Mouse (Mus musculus) left cerebral cortex, adult 2 months (tissue): ENCODE measurements at regions not wholly inside any gene's neighbourhood (a gene's known extent, or its start where the extent isn't known, plus 50 kb on each side); places are given as distances from the start of the nearest gene placed in this dataset.
"Not testable (repeated sequence)": the region's sequence is repeated elsewhere in the genome, so short reads cannot be mapped to it uniquely, and the experiment has no call there.

Source experiments
- DNase-seq, 2 experiments: peaks; one replicate each; pipeline ENCODE4 v3.0.0; 2021 to 2022; ENCODE audit warnings: low spot score in 2 of 2, mixed read lengths in 1 of 2; ENCODE audit errors: extremely low spot score in 1 of 2
- H3K27ac ChIP-seq: fragments of 200-600 bp; 2 replicates; pipeline ENCODE4 v1.8.1; 2022
- H3K4me3 ChIP-seq: fragments of 200-600 bp; 2 replicates; pipeline ENCODE4 v1.8.1; 2022
- CTCF ChIP-seq: fragments of 200-600 bp; IDR thresholded peaks from 2 replicates; pipeline ENCODE4 v1.8.1; 2022; ENCODE audit warnings: antibody characterized with exemption, mild to moderate bottlenecking, moderate library complexity
- intact Hi-C: fragments of 180-260 bp; cut with DNase I; formaldehyde crosslinking; loops from one replicate; pipeline ENCODE4 v1.15.1; 2025

- Histone ChIP-seq H3K4me3 (no peak overlapping the region), H3K27ac (no peak overlapping the region)
- no peak for TF ChIP-seq CTCF
- no peak for DNase-seq
- intact Hi-C loops = no loop called here
Observed at GRCm38 (mm10) chr2:22024438-22024837, 202.9 kb upstream of the Myo3a start.

DNA sequence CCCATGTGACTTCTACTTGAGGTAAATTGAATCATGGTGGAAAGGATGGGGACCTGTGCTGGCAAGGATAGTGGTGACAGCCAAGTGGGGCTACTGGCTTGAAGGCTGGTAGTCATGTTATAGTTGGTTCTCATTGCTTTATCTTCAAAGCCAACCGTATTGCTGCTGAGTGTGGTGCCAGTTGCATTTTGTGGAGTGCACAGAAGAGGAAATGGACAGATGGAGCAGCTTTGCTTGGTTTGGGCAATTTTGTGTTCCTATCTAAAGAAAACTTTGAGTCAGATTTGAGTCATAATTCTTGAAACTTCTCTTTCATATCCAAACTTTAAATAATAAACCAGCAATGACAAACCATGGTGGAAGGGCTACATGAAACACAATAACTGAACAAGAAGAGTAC, 200.5 kb upstream of the Myo3a start:
- no peak overlapping the region for H3K4me3 ChIP-seq
- intact Hi-C loops = no loop called here
- H3K27ac ChIP-seq = no peak overlapping the region
- TF ChIP-seq CTCF = no peak
- no peak for DNase-seq

GRCm38 (mm10) chr2:22028569-22028968, 198.7 kb upstream of the Myo3a start:
- intact Hi-C loops = no loop called here
- DNase-seq = no peak
- no peak for TF ChIP-seq CTCF
- Histone ChIP-seq H3K4me3 (no peak overlapping the region), H3K27ac (no peak overlapping the region)

GRCm38 (mm10) chr2:22029022-22029803, 198.1 kb upstream of the Myo3a start:
- no peak for TF ChIP-seq CTCF
- Histone ChIP-seq H3K4me3 (no peak overlapping the region), H3K27ac (no peak overlapping the region)
- DNase-seq = no peak
- intact Hi-C loops = no loop called here

- TF ChIP-seq CTCF = no peak
- no peak for DNase-seq
- no peak overlapping the region for H3K27ac ChIP-seq
- H3K4me3 ChIP-seq = no peak overlapping the region
- intact Hi-C loops = loop anchor here (10.0 kb wide), 1 partner anchor 595 kb away; the partner anchor contains the start of gene Gad2
Observed at GRCm38 (mm10) chr2:22029804-22030194, 197.5 kb upstream of the Myo3a start.

GRCm38 (mm10) chr2:22036841-22037240, 190.5 kb upstream of the Myo3a start:
- Histone ChIP-seq H3K27ac (no peak overlapping the region), H3K4me3 (no peak overlapping the region)
- no peak for TF ChIP-seq CTCF
- no peak for DNase-seq
- intact Hi-C loops = loop anchor here (10.0 kb wide), 1 partner anchor 588 kb away; the partner anchor contains the start of gene Gad2

- H3K4me3 ChIP-seq = no peak overlapping the region
- peak; percentile 14 to 24 for DNase-seq
- intact Hi-C loops = loop anchor here (10.0 kb wide), 1 partner anchor 586 kb away; the partner anchor contains the start of gene Gad2
- no peak for TF ChIP-seq CTCF
- no peak overlapping the region for H3K27ac ChIP-seq
Observed at GRCm38 (mm10) chr2:22038780-22039179, 188.5 kb upstream of the Myo3a start.

- DNase-seq, intact Hi-C loops, H3K27ac ChIP-seq, H3K4me3 ChIP-seq: not testable (repeated sequence)
Observed at GRCm38 (mm10) chr2:22043937-22044336, 183.4 kb upstream of the Myo3a start.

GRCm38 (mm10) chr2:22044949-22045348, 182.4 kb upstream of the Myo3a start:
- no peak overlapping the region for H3K4me3 ChIP-seq
- H3K27ac ChIP-seq = no peak overlapping the region
- DNase-seq = no peak
- intact Hi-C loops = no loop called here
- TF ChIP-seq CTCF = no peak

GRCm38 (mm10) chr2:22047465-22047864, 179.8 kb upstream of the Myo3a start:
- intact Hi-C loops = no loop called here
- H3K27ac ChIP-seq = no peak overlapping the region
- no peak for TF ChIP-seq CTCF
- H3K4me3 ChIP-seq = no peak overlapping the region
- no peak for DNase-seq

DNA sequence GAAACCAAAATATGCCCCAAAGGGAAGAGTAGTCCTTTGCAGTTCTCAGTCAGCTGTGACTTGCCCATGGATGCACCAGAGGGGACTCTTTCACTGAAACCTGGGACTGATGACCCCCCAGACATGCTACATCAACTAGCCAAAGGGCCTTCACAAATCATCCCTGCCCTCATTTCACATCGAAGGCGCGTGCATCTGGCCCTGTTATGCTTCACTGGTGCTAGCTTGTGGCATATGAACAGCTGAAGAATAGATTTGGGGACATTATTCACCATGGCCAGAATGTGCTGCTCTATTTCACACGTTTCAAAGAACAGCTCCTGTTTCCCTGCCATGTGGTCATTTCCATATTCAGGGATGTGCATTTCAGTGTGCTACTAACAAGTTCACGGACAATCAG, 160.8 kb upstream of the Myo3a start:
- Histone ChIP-seq H3K4me3 (no peak overlapping the region), H3K27ac (no peak overlapping the region)
- TF ChIP-seq CTCF = no peak
- intact Hi-C loops = no loop called here
- DNase-seq = no peak

DNA sequence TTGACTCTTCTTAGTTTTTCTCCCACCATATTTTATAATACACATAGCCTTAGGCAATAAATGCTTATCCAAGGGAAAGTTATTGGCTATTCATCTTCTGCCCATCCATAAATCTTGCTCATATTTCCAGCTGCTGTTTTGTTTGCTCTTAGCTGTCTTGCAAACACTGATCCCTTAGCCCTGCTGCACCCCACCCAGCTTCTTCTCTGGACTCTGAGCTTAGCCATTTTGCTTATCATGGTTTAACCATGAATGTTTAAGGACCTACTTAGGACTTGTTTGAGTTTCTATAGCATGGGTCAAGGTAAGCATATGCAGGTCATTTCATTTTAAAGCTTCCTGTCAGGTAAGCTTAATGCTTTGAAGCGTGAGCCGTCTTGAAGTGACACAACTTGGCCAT, 130.5 kb upstream of the Myo3a start:
- intact Hi-C loops = no loop called here
- TF ChIP-seq CTCF = no peak
- DNase-seq = no peak
- no peak overlapping the region for H3K27ac ChIP-seq
- H3K4me3 ChIP-seq = no peak overlapping the region

- TF ChIP-seq CTCF = no peak
- DNase-seq = no peak
- no peak overlapping the region for H3K4me3 ChIP-seq
- intact Hi-C loops = no loop called here
- no peak overlapping the region for H3K27ac ChIP-seq
Observed at GRCm38 (mm10) chr2:22105150-22105549, 122.2 kb upstream of the Myo3a start.
